Mouse (Mus musculus) midbrain, embryonic 11.5 days (tissue): ENCODE data around the gene Ubtd2. TPM values are rescaled to one million over a fixed set of nuclear protein-coding genes. Genes with fewer than 3 reads are reported as not detected.

Source experiments
- ATAC-seq: fragments of 200-750 bp; cut with Nextera tagmentation; 2 replicates; pipeline ENCODE4 v1.8.0; 2017; ENCODE audit warnings: moderate TSS enrichment, moderate library complexity; ENCODE audit not compliant: low FRiP score
- DNase-seq: peaks from one replicate; pipeline ENCODE4 v3.0.0; 2015; ENCODE audit warnings: low spot score; ENCODE audit errors: missing footprints
- H3K27ac ChIP-seq: fragments of 300-500 bp; sonication (generic); 2 replicates; pipeline ENCODE4 v1.5.1; 2014; ENCODE audit warnings: low read depth, low read length
- H3K27me3 ChIP-seq: fragments of 300-500 bp; sonication (generic); 2 replicates; pipeline ENCODE4 v1.6.1; 2014; ENCODE audit warnings: mild to moderate bottlenecking, low read length, moderate library complexity, mixed read lengths; ENCODE audit not compliant: control insufficient read depth, insufficient read depth
- H3K36me3 ChIP-seq: fragments of 300-500 bp; sonication (generic); 2 replicates; pipeline ENCODE4 v1.6.1; 2014; ENCODE audit warnings: mild to moderate bottlenecking, low read length, moderate library complexity, mixed read lengths; ENCODE audit not compliant: control insufficient read depth, insufficient read depth
- H3K4me1 ChIP-seq: fragments of 300-500 bp; sonication (generic); 2 replicates; pipeline ENCODE4 v1.6.1; 2014; ENCODE audit warnings: low read length; ENCODE audit not compliant: control insufficient read depth, insufficient read depth
- H3K4me2 ChIP-seq: fragments of 300-500 bp; sonication (generic); 2 replicates; pipeline ENCODE4 v1.6.1; 2014; ENCODE audit warnings: mild to moderate bottlenecking, moderate library complexity
- H3K4me3 ChIP-seq: fragments of 300-500 bp; sonication (generic); 2 replicates; pipeline ENCODE4 v1.5.1; 2014; ENCODE audit warnings: low read depth, low read length
- H3K9ac ChIP-seq: fragments of 300-500 bp; sonication (generic); 2 replicates; pipeline ENCODE4 v1.6.1; 2014; ENCODE audit warnings: low read length
- H3K9me3 ChIP-seq: fragments of 300-500 bp; sonication (generic); 2 replicates; pipeline ENCODE4 v1.6.1; 2016; ENCODE audit warnings: low read length; ENCODE audit not compliant: control insufficient read depth
- WGBS: fragments of 180-500 bp; shearing (Covaris S2); extraction: QIAGEN DNeasy Blood & Tissue Kit; methylation state at CpG from one replicate; pipeline ENCODE4 v1.1.7; 2014; 5-methylcytosine and 5-hydroxymethylcytosine counted together
- polyA plus RNA-seq: library from polyadenylated mRNA; unstranded; fragments of >200 nt; fragmentation: Nextera tagmentation; extraction: Ambion mirVana; gene quantifications from 2 replicates; pipeline ENCODE4 v1.2.1, GENCODE M21; 2014

Gene Ubtd2
- polyA plus RNA-seq, 1 experiment from 2014 or later = 71.6 TPM

DNA sequence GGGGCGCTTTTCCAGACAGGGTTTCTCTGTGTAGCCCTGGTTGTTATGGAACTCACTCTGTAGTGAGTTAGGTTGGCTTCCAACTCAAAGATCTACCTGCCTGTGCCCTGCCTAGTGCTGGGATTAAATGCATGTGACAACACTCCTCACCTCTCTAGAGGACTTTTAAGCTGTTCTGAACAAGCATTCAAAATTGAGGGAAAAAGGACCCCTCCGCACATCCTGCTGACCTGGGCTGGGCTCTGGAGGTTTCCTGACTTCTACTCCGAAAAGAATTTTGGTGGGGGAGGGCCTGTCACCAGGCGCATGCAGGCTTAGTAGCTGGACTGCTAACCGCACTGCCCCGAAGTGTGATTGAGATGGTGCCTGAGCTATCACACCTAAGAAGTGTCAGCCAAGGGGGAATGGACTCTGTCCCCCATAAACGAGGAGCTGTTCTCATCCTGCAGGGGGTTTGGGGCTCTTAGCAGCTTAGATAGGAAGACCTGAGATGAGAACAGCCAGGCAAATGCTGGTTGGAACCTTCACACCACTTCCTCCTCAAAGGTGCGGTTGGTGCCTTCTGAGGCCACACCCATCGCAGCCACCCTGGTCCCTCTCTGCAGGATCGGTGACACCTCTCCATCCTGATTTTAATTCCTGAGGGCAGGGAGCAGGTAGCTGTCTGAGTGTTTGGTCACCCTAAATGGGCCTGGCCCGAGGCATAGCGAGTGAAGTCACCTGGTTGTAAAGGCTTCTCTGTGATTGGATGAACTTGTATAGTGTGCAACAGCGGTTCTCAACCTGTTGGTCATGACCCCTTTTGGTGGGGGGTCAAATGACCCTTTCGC is 98.4 kb downstream of the Ubtd2 start:
- Histone ChIP-seq H3K36me3 (no peaks in the 10 kb centered on the region), H3K4me2 (no peak overlapping the region), H3K27ac (no peak overlapping the region), H3K4me1 (peaks cover 6% of the 10 kb centered on the region), H3K9me3 (no peaks in the 10 kb centered on the region), H3K9ac (no peak overlapping the region), H3K4me3 (no peak overlapping the region), H3K27me3 (no peaks in the 10 kb centered on the region)
- WGBS = 76% methylated on average over 14 of the region's 14 CpGs
- no peak for DNase-seq
- ATAC-seq = no peak

DNA sequence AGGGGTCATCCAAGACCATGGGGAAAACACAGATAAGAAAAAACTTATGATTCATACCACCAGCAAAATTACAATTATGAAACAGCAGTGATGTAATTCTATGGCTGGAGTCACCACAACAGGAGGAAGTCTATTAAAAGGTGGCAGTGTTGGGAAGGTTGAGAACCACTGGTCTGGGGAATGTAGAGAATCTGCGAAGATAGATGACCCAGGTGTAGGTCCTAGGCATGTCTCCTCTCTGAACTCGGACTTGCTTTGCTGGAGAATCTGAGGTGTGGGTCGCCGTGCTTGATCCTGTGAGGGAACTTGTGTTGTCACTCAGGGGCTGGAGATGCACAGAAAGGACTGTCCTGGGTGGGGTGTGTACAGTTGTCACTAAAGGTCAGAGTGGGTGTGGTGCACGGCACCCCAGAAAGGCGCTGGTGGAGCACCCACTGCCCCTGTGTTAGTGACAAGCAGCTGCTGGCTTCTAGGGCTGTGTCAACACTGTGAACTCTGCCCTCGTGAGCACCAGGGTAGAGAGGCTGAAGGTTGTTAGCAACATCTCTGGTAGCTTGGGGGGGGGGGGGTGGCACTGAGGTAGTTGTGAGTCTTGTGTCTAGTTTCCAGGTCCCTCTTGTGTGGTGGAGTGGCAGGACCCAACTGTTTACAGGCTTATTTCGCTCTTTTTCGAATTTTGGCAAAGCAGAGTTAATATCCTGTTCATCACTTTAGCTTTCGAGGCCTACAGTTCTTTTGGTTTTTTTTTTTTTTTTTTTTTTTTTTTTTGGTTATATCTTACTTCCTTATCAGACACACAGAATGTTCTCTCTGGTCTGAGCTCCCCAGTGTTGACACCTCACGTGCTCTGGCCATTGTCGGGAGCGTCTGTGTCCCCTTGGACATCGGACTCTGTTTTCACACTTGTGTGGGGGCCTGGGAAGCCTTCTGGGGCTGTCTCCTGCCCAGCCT is 99.2 kb downstream of the Ubtd2 start:
- 90% methylated on average over 14 of the region's 14 CpGs for WGBS
- no peaks in the 10 kb centered on the region for H3K27me3 ChIP-seq
- H3K4me3 ChIP-seq = no peak overlapping the region
- no peak overlapping the region for H3K27ac ChIP-seq
- DNase-seq = no peak
- H3K36me3 ChIP-seq = no peaks in the 10 kb centered on the region
- H3K9ac ChIP-seq = no peak overlapping the region
- no peak for ATAC-seq
- H3K4me2 ChIP-seq = no peak overlapping the region
- peaks cover 2% of the 10 kb centered on the region for H3K4me1 ChIP-seq
- H3K9me3 ChIP-seq = no peaks in the 10 kb centered on the region

DNA sequence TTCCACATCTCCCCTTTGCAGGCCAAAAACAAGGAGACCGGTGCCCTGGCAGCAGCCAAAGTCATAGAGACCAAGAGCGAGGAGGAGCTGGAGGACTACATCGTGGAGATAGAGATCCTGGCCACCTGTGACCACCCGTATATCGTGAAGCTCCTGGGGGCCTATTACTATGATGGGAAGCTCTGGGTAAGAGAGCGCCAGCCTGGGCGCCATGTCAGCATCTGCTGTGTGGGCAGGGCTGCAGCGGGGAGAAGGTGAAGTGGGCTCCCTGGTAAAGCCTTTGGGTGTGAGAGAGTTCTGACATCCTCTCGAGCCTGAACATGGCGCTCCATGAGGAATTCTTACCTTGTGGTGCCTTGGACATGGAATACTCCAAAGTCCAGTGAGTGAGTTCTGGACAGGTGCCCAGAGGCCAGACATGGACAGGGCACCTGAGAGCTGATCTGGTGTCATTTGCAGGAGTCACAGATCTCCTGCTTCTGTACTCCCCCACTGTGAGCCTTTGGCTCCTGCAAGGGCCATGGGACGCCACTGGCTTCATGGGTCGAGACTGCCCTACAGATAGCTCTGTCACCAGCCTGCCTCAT is 100.0 kb downstream of the Ubtd2 start:
- no peak overlapping the region for H3K9ac ChIP-seq
- WGBS = 94% methylated on average over 12 of the region's 12 CpGs

DNA sequence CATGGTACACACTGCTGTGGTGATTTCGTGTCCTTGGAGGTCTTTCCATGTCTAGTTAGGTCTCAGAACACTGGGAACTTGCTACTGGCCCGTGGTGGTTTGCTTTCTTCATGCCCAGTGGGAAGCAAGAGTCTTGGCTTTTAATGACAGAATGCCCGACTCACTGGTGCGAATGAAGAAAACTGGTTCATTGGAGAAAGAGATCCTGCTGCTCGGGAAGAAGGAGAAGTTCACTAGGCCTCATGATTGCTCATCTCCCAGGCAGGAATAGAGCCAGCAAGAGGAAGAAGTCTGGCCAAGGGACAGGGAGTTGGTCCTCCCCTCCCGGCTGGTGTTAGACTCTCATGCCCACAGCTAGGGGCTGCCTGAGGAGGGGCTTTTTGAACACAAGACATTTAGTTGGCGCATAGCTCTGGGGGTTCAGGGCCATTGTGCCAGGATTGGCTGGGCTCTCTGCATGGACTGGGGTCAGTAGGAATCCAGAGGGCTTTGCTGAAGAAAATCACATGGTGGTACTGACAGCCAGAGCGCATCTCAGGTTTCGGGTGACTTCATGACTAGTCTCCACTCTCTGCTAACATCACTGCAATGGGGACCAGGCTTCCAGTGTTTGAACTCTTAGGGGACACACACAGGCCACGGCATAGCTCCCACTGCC is 101.3 kb downstream of the Ubtd2 start:
- 79% methylated on average over 10 of the region's 10 CpGs for WGBS
- Histone ChIP-seq H3K36me3 (no peaks in the 10 kb centered on the region), H3K4me1 (peaks cover 1% of the 10 kb centered on the region; the same call in 1 of the 2 replicates), H3K4me2 (no peak overlapping the region), H3K27me3 (no peaks in the 10 kb centered on the region), H3K4me3 (no peak overlapping the region), H3K27ac (no peak overlapping the region), H3K9ac (no peak overlapping the region), H3K9me3 (no peaks in the 10 kb centered on the region)
- DNase-seq (no peak), ATAC-seq (no peak)

More for the DNA sequence above, 100.0 kb downstream of the Ubtd2 start:
- H3K4me2 ChIP-seq = no peak overlapping the region
- ATAC-seq (no peak), DNase-seq (no peak)
- no peaks in the 10 kb centered on the region for H3K4me1 ChIP-seq
- H3K27me3 ChIP-seq = no peaks in the 10 kb centered on the region
- no peaks in the 10 kb centered on the region for H3K9me3 ChIP-seq
- H3K4me3 ChIP-seq = no peak overlapping the region
- H3K36me3 ChIP-seq = no peaks in the 10 kb centered on the region
- no peak overlapping the region for H3K27ac ChIP-seq

DNA sequence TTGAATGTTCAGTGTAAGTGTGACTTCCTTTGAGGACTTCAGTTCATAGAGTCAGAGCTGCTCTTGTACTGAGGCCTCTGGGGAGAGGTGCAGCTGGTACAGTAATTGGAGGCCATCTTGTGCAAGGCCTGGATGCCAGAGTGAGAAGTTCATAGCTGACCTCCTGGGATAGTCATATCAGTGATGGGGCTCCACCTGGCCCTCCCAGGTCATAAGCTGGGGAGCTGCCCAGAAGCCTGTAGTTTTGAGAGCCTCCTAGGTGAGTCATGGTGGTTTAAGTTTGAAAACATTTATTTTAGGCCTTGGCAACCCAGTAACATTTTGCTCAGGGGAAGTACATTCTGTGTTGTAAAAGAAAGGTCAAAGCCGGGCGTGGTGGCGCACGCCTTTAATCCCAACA is 102.9 kb downstream of the Ubtd2 start:
- Histone ChIP-seq H3K36me3 (no peaks in the 10 kb centered on the region), H3K4me1 (peaks cover 3% of the 10 kb centered on the region; the same call in 1 of the 2 replicates), H3K9ac (no peak overlapping the region), H3K27me3 (no peaks in the 10 kb centered on the region), H3K27ac (no peak overlapping the region), H3K4me3 (no peak overlapping the region), H3K4me2 (no peak overlapping the region), H3K9me3 (no peaks in the 10 kb centered on the region)
- DNase-seq (no peak), ATAC-seq (no peak)
- WGBS = 95% methylated on average over 4 of the region's 4 CpGs

- no peak for ATAC-seq
- Histone ChIP-seq H3K36me3 (no peaks in the 10 kb centered on the region), H3K27me3 (no peaks in the 10 kb centered on the region), H3K9me3 (no peaks in the 10 kb centered on the region), H3K4me3 (no peak overlapping the region), H3K27ac (no peak overlapping the region), H3K4me2 (no peak overlapping the region), H3K9ac (no peak overlapping the region), H3K4me1 (peaks cover 3% of the 10 kb centered on the region; the same call in 1 of the 2 replicates)
- no peak for DNase-seq
- 67% methylated on average over 8 of the region's 8 CpGs for WGBS
These were observed 103.5 kb downstream of the Ubtd2 start for GRCm38 (mm10) chr11:32558677-32559076.

- Histone ChIP-seq H3K27me3 (no peaks in the 10 kb centered on the region), H3K4me3 (no peak overlapping the region), H3K27ac (no peak overlapping the region), H3K36me3 (no peaks in the 10 kb centered on the region), H3K9me3 (no peaks in the 10 kb centered on the region), H3K9ac (no peak overlapping the region), H3K4me2 (no peak overlapping the region), H3K4me1 (peaks cover 3% of the 10 kb centered on the region; the same call in 1 of the 2 replicates)
- no peak for DNase-seq
- no peak for ATAC-seq
- WGBS = 82% methylated on average over 12 of the region's 12 CpGs
These were observed 105.0 kb downstream of the Ubtd2 start for GRCm38 (mm10) chr11:32560015-32560770.
